Mouse (Mus musculus): ENCODE results near the gene Urah. TPM values are rescaled to one million over a fixed set of nuclear protein-coding genes. Genes with fewer than 3 reads are reported as not detected.

The Urah gene
- total RNA-seq, 2 experiments from 2014 or later, result not detected

GRCm38 (mm10) chr7:140844905-140845665 is 10.3 kb downstream of the Urah start, which contains the start of gene Scgb1c1:
Gene Scgb1c1, plus strand, starts transcription at chr7:140845547.
- Histone ChIP-seq H3K4me3 (no peak within 1 kb of the TSS), H3K27ac (no peak within 1 kb of the TSS)
- peak; percentile 93 for DNase-seq
- peak; percentile 89 for TF ChIP-seq CTCF (IDR thresholded peaks at IDR 0.05)
- intact Hi-C loops (cut with DNase I), result loop anchor here (1.0 to 5.0 kb wide), 3 partner anchors 58 to 327 kb away; partner anchors contain the start of gene Rnh1

- no peak; the same call in 1 of the 2 replicates for TF ChIP-seq CTCF (IDR thresholded peaks at IDR 0.05)
- no peak overlapping the region for H3K27ac ChIP-seq
- no peak overlapping the region for H3K4me3 ChIP-seq
- DNase-seq, result peak; percentile 9
- intact Hi-C loops (cut with DNase I), result loop anchor here (1.0 kb wide), 1 partner anchor 58 kb away; no protein-coding TSS in a partner anchor
These were observed 10.9 kb downstream of the Urah start for GRCm38 (mm10) chr7:140845683-140846082.

- no peak overlapping the region for H3K4me3 ChIP-seq
- no peak for TF ChIP-seq CTCF (IDR thresholded peaks at IDR 0.05)
- no peak for DNase-seq
- intact Hi-C loops (cut with DNase I), result no loop called here
- H3K27ac ChIP-seq, result no peak overlapping the region
These were observed 11.9 kb downstream of the Urah start for GRCm38 (mm10) chr7:140846676-140847075.

- no peak within 1 kb of the TSS for H3K4me3 ChIP-seq
- no peak within 1 kb of the TSS for H3K27ac ChIP-seq
- no peak for TF ChIP-seq CTCF (IDR thresholded peaks at IDR 0.05)
- intact Hi-C loops (cut with DNase I), result no loop called here
- peak; percentile 25 for DNase-seq
These were observed 13.2 kb downstream of the Urah start, which contains the start of gene Odf3 for GRCm38 (mm10) chr7:140847755-140848580. Gene Odf3, plus strand, starts transcription at chr7:140847805.

- intact Hi-C loops (cut with DNase I), result no loop called here
- no peak for DNase-seq
- Histone ChIP-seq H3K27ac (no peak overlapping the region), H3K4me3 (no peak overlapping the region)
- no peak for TF ChIP-seq CTCF (IDR thresholded peaks at IDR 0.05)
These were observed 13.8 kb downstream of the Urah start for GRCm38 (mm10) chr7:140848591-140848990.

- peak; percentile 13 for DNase-seq
- intact Hi-C loops (cut with DNase I), result no loop called here
- no peak overlapping the region for H3K4me3 ChIP-seq
- TF ChIP-seq CTCF (IDR thresholded peaks at IDR 0.05), result no peak
- no peak overlapping the region for H3K27ac ChIP-seq
These were observed 17.1 kb downstream of the Urah start for GRCm38 (mm10) chr7:140851916-140852315.

- intact Hi-C loops (cut with DNase I), result no loop called here
- DNase-seq, result peak; percentile 19
- Histone ChIP-seq H3K27ac (no peak overlapping the region), H3K4me3 (no peak overlapping the region)
- TF ChIP-seq CTCF (IDR thresholded peaks at IDR 0.05), result no peak
These were observed 18.6 kb downstream of the Urah start for GRCm38 (mm10) chr7:140853386-140853785.

- intact Hi-C loops (cut with DNase I), result no loop called here
- Histone ChIP-seq H3K27ac (no peak overlapping the region), H3K4me3 (peak overlapping the region; percentile 96)
- DNase-seq, result peak; percentile 10
- no peak for TF ChIP-seq CTCF (IDR thresholded peaks at IDR 0.05)
These were observed 19.7 kb downstream of the Urah start for GRCm38 (mm10) chr7:140854483-140854882.

GRCm38 (mm10) chr7:140855181-140855580 is 20.4 kb downstream of the Urah start:
- Histone ChIP-seq H3K27ac (peak overlapping the region; percentile 99), H3K4me3 (peak overlapping the region; percentile 96)
- DNase-seq, result no peak
- intact Hi-C loops (cut with DNase I), result no loop called here
- TF ChIP-seq CTCF (IDR thresholded peaks at IDR 0.05), result no peak

- DNase-seq, result peak; percentile 91
- Histone ChIP-seq H3K27ac (peak within 1 kb of the TSS; percentile 99), H3K4me3 (peak within 1 kb of the TSS; percentile 96)
- TF ChIP-seq CTCF (IDR thresholded peaks at IDR 0.05), result no peak
- intact Hi-C loops (cut with DNase I), result loop anchor here (2.0 kb wide), 2 partner anchors 25 to 47 kb away; partner anchors contain the start of gene Psmd13
These were observed 21.3 kb downstream of the Urah start, which contains the start of gene Gm45785 for GRCm38 (mm10) chr7:140855860-140856784. Gene Gm45785, minus strand, starts transcription at chr7:140856331.

- peak; percentile 95 for DNase-seq
- intact Hi-C loops (cut with DNase I), result loop anchor here (2.0 kb wide), 2 partner anchors 24 to 46 kb away; partner anchors contain the start of gene Psmd13
- no peak for TF ChIP-seq CTCF (IDR thresholded peaks at IDR 0.05)
These were observed 22.1 kb downstream of the Urah start, which contains the start of gene Ric8a for GRCm38 (mm10) chr7:140856785-140857549. Gene Ric8a, plus strand, starts transcription at chr7:140856957.

More at GRCm38 (mm10) chr7:140856785-140857549, 22.1 kb downstream of the Urah start, which contains the start of gene Ric8a:
- peak within 1 kb of the TSS; percentile 96 for H3K4me3 ChIP-seq
- H3K27ac ChIP-seq, result peak within 1 kb of the TSS; percentile 99
